ENCODE assay signal across 30 mouse cellular contexts in genomic region chr8:118902402-118902801, GRCm38 (mm10).
A peak's percentile ranks its signal among the peaks of the same experiment; 100 is the strongest.
DNase-seq lines count a peak whose midpoint lies in the region; ATAC-seq and TF ChIP-seq lines count a peak whose summit lies in the region.
"Had no signal": no experiment of that assay in that cellular context is flagged by ENCODE, and none has a peak within 500 bp of the region (broad histone marks: within the 10 kb centered on the region; RNA-seq: fewer than 3 reads in every experiment).

No protein-coding gene starts in this region.

- intact Hi-C loops in heart, adult 2 months (cut with DNase I): no loop called here
- intact Hi-C loops in gastrocnemius, postnatal 14 days (cut with DNase I; ENCODE audit: low total_unique reads): no loop called here

- TF ChIP-seq CTCF in heart, adult 2 months (IDR thresholded peaks at IDR 0.05): no peak

- no peak overlapping the region for H3K27ac ChIP-seq in kidney, embryonic 16.5 days (ENCODE audit: low read length)
- H3K27ac ChIP-seq in forebrain, embryonic 11.5 days (ENCODE audit: low read depth, low read length): peak overlapping the region; percentile 50; the same call in 1 of the 2 replicates
- no peak overlapping the region for H3K27ac ChIP-seq in forebrain, embryonic 16.5 days (ENCODE audit: low read length)
- no peak overlapping the region for H3K27ac ChIP-seq in heart, adult 2 months
- H3K27ac ChIP-seq: hindbrain, embryonic 10.5 days; hindbrain, postnatal 0 days; intestine, embryonic 15.5 days; limb, embryonic 10.5 days; limb, embryonic 15.5 days; liver, embryonic 14.5 days; macrophage; midbrain, embryonic 13.5 days had no signal

- whole genome bisulfite sequencing in kidney, embryonic 16.5 days: 72% methylated on average over 11 of the region's 11 CpGs
- 58% methylated on average over 11 of the region's 11 CpGs for WGBS in forebrain, embryonic 11.5 days
- 35% methylated on average over 11 of the region's 11 CpGs for WGBS in forebrain, embryonic 16.5 days
- WGBS in heart, adult 2 months: 92% methylated on average over 11 of the region's 11 CpGs

- H3K27me3 ChIP-seq in kidney, embryonic 16.5 days (ENCODE audit: insufficient read depth, low read length): no peaks in the 10 kb centered on the region
- H3K27me3 ChIP-seq in forebrain, embryonic 11.5 days (ENCODE audit: control insufficient read depth, insufficient read depth, low read length): no peaks in the 10 kb centered on the region
- no peaks in the 10 kb centered on the region for H3K27me3 ChIP-seq in forebrain, embryonic 16.5 days (replicated peaks; ENCODE audit: control insufficient read depth, insufficient read depth, low read length)
- no peaks in the 10 kb centered on the region for H3K27me3 ChIP-seq in heart, adult 2 months (ENCODE audit: control insufficient read depth, insufficient read depth, low read length)
- H3K27me3 ChIP-seq: heart, embryonic 12.5 days; intestine, embryonic 15.5 days; limb, embryonic 15.5 days; midbrain, embryonic 13.5 days; Patski had no signal

- 0 out of 2 replicates have a peak, but pooled peaks cover 9% of the 10 kb centered on the region for H3K4me1 ChIP-seq in kidney, embryonic 16.5 days (ENCODE audit: insufficient read depth, low read length)
- H3K4me1 ChIP-seq in forebrain, embryonic 11.5 days (replicated peaks; ENCODE audit: control insufficient read depth, insufficient read depth, low read length): no peaks in the 10 kb centered on the region; the same call in 1 of the 2 replicates
- H3K4me1 ChIP-seq in forebrain, embryonic 16.5 days (replicated peaks; ENCODE audit: control insufficient read depth, insufficient read depth, low read length): 0 out of 2 replicates have a peak, but pooled peaks cover 5% of the 10 kb centered on the region
- no peaks in the 10 kb centered on the region for H3K4me1 ChIP-seq in heart, adult 2 months (ENCODE audit: control insufficient read depth, insufficient read depth, low read length)
- H3K4me1 ChIP-seq: heart, embryonic 12.5 days; intestine, embryonic 15.5 days; limb, embryonic 15.5 days; midbrain, embryonic 13.5 days had no signal

- no peaks in the 10 kb centered on the region for H3K9me3 ChIP-seq in kidney, embryonic 16.5 days (ENCODE audit: low read length)
- no peaks in the 10 kb centered on the region; the same call in 1 of the 2 replicates for H3K9me3 ChIP-seq in forebrain, embryonic 11.5 days (ENCODE audit: control insufficient read depth, low read length)
- 0 out of 2 replicates have a peak, but pooled peaks cover 2% of the 10 kb centered on the region for H3K9me3 ChIP-seq in forebrain, embryonic 16.5 days (ENCODE audit: control insufficient read depth, low read length)
- H3K9me3 ChIP-seq: intestine, embryonic 15.5 days; limb, embryonic 15.5 days; midbrain, embryonic 13.5 days had no signal

- no peaks in the 10 kb centered on the region for H3K79me2 ChIP-seq in heart, adult 2 months (replicated peaks; ENCODE audit: control insufficient read depth, insufficient read depth, low read length)

- no peak for ATAC-seq in kidney, embryonic 16.5 days (ENCODE audit: low FRiP score, low TSS enrichment)
- ATAC-seq in forebrain, embryonic 11.5 days (replicated peaks; ENCODE audit: low FRiP score): peak; percentile 61; the same call in 1 of the 2 replicates
- ATAC-seq in forebrain, embryonic 16.5 days: no peak
- ATAC-seq: hindbrain, postnatal 0 days; intestine, embryonic 15.5 days; midbrain, embryonic 13.5 days; Patski had no signal

- H3K4me2 ChIP-seq in kidney, embryonic 16.5 days (replicated peaks; ENCODE audit: low read depth, low read length): no peak overlapping the region
- H3K4me2 ChIP-seq in forebrain, embryonic 11.5 days (ENCODE audit: low read depth, low read length, severe bottlenecking): no peak overlapping the region
- peak overlapping the region; percentile 42 for H3K4me2 ChIP-seq in forebrain, embryonic 16.5 days (ENCODE audit: low read length)
- H3K4me2 ChIP-seq: heart, embryonic 12.5 days; intestine, embryonic 15.5 days; limb, embryonic 15.5 days; midbrain, embryonic 13.5 days had no signal

- H3K9ac ChIP-seq in kidney, embryonic 16.5 days (replicated peaks; ENCODE audit: low read length): no peak overlapping the region
- no peak overlapping the region for H3K9ac ChIP-seq in forebrain, embryonic 11.5 days (ENCODE audit: low read length)
- no peak overlapping the region for H3K9ac ChIP-seq in forebrain, embryonic 16.5 days (replicated peaks; ENCODE audit: low read depth, low read length)
- no peak overlapping the region for H3K9ac ChIP-seq in heart, adult 2 months (ENCODE audit: low read depth, low read length)
- H3K9ac ChIP-seq: heart, embryonic 12.5 days; intestine, embryonic 15.5 days; limb, embryonic 15.5 days; liver, embryonic 14.5 days; midbrain, embryonic 13.5 days had no signal

- no peak for TF ChIP-seq EP300 in heart, adult 2 months (IDR thresholded peaks at IDR 0.05; ENCODE audit: insufficient read depth, low read depth, low read length)

- no peak for TF ChIP-seq POLR2A in heart, adult 2 months (IDR thresholded peaks at IDR 0.05; ENCODE audit: insufficient read depth, low read depth, low read length)

- peak; percentile 6 to 17 for DNase-seq in kidney, postnatal 4 days
- DNase-seq in Muller cell, postnatal 12 days (ENCODE audit: inconsistent ontology term): peak; percentile 46
- DNase-seq in forebrain, embryonic 11.5 days (ENCODE audit: low spot score): peak; percentile 53
- DNase-seq in heart, adult 2 months: no peak
- DNase-seq in cerebellum, adult 11-12 months: no peak
- no peak for DNase-seq in gastrocnemius, postnatal 14 days
- DNase-seq: adrenal gland, postnatal 10 days; cerebellum, adult 2 months; cerebellum, postnatal 14 days; gastrocnemius, postnatal 36 days; heart, adult 18-20 months; kidney, adult 2 months; kidney, postnatal 10 days; lung, adult 2 months; lung, postnatal 10 days; thymus, postnatal 14 days had no signal

- H3K36me3 ChIP-seq in kidney, embryonic 16.5 days (ENCODE audit: insufficient read depth, low read length): no peaks in the 10 kb centered on the region
- no peaks in the 10 kb centered on the region for H3K36me3 ChIP-seq in forebrain, embryonic 11.5 days (ENCODE audit: control insufficient read depth, insufficient read depth, low read length)
- H3K36me3 ChIP-seq in forebrain, embryonic 16.5 days (ENCODE audit: control insufficient read depth, insufficient read depth): no peaks in the 10 kb centered on the region
- no peaks in the 10 kb centered on the region for H3K36me3 ChIP-seq in heart, adult 2 months (ENCODE audit: control insufficient read depth, insufficient read depth, low read length)
- H3K36me3 ChIP-seq: G1E; heart, embryonic 12.5 days; hindbrain, embryonic 10.5 days; intestine, embryonic 15.5 days; limb, embryonic 10.5 days; limb, embryonic 15.5 days; midbrain, embryonic 13.5 days had no signal

- H3K4me3 ChIP-seq in kidney, embryonic 16.5 days (ENCODE audit: low read length): no peak overlapping the region
- H3K4me3 ChIP-seq in forebrain, embryonic 11.5 days (ENCODE audit: low read depth, low read length): no peak overlapping the region
- peak overlapping the region; percentile 2; the same call in 1 of the 2 replicates for H3K4me3 ChIP-seq in forebrain, embryonic 16.5 days (replicated peaks; ENCODE audit: low read length)
- H3K4me3 ChIP-seq in heart, adult 2 months: no peak overlapping the region
- H3K4me3 ChIP-seq: erythroblast, embryonic 14.5 days; heart, embryonic 12.5 days; hindbrain, embryonic 10.5 days; intestine, embryonic 15.5 days; limb, embryonic 10.5 days; limb, embryonic 15.5 days; midbrain, embryonic 13.5 days had no signal

Comparison
In these comparisons a context has a peak if more than half of its experiments do, and no peak if none do; other contexts are left out.
1. DNase-seq: peak in kidney, postnatal 4 days (2 of 2), Muller cell, postnatal 12 days (single experiment) and forebrain, embryonic 11.5 days (single experiment); none in heart, adult 2 months (0 of 2), cerebellum, adult 11-12 months (single experiment) and gastrocnemius, postnatal 14 days (single experiment).